ENCODE assay signal across 8 mouse cellular contexts in the genomic region with DNA sequence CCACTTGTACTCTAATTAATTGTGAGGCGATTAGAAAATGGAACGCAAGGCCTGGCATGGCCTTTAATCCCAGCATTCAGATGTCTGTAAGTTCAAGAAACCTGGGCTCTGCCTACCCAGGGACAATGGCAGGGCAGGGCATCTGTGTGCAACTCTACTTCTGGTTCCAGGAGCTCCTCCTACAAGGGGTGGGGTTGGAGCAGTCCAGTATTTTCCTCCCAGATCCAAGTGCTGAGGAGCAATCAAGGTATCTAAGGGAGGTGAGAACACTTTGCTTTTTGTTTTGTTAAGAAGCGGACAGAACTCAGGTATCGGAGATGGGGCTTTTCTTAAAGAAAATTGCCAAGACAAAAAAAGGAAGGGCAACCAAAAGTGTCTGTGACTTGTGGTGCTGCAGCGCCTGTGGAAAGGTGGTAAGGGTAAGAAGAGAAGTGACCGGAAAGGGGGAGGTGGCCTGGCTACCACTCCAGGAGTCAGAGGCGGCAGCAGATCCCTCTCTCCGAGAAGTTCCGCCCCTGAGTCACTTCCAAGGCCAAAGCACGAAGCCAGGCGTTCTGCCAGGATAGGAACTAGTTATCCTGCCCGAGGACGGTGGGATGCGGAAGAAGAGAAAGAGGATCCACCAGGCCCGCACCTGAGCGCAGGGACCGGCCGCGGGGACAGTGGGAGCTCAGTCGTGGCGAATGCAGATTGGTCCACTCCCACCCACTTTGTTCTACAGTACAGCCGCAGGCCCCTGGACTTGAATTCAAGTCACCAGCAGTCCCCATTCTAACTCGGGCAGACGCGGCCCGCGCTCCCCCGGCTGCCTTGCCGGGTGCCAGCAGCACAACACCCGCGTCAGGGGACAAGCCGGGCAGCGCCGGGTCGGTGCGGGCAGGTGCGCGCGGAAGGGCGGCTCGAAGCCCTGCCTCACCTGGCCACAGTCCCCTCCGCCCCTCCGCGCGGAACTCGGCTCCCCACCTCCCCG. TPM values are rescaled to one million over a fixed set of nuclear protein-coding genes. Genes with fewer than 3 reads are reported as not detected.
DNase-seq lines count a peak whose midpoint lies in the region; ATAC-seq and TF ChIP-seq lines count a peak whose summit lies in the region.

No protein-coding gene starts in this region.

- no peak for TF ChIP-seq CTCF in kidney, adult 2 months (conservative IDR thresholded peaks at IDR 0.05; ENCODE audit: insufficient read depth, insufficient read length, low read depth, low read length)
- no peak for TF ChIP-seq CTCF in lung, postnatal 0 days (IDR thresholded peaks at IDR 0.05)

- DNase-seq in gastrocnemius, adult 18-20 months (ENCODE audit: low spot score) = peak; percentile 54
- DNase-seq in gastrocnemius, adult 8-10 months (ENCODE audit: low spot score in 2 of 2) = no peak
- peak; percentile 28 to 29 for DNase-seq in gastrocnemius, postnatal 4 days (ENCODE audit: low spot score in 2 of 2)
- DNase-seq in kidney, adult 2 months = peak; percentile 60
- peak; percentile 91 for DNase-seq in lung, postnatal 0 days (ENCODE audit: low spot score)
- DNase-seq in right cerebral cortex, postnatal 25 days = peak; percentile 38
- DNase-seq in spleen, postnatal 36 days (ENCODE audit: low spot score in 2 of 2) = no peak

- TF ChIP-seq EP300 in lung, postnatal 0 days (IDR thresholded peaks at IDR 0.05) = peak; percentile 50; the same call in 1 of the 2 replicates

- peaks cover 3% of the 10 kb centered on the region; the same call in 1 of the 2 replicates for H3K4me1 ChIP-seq in brown adipose tissue, adult 24 weeks (ENCODE audit: control insufficient read depth, insufficient read depth, insufficient read length, low read length)
- peaks cover 8% of the 10 kb centered on the region for H3K4me1 ChIP-seq in kidney, adult 2 months (ENCODE audit: control insufficient read depth, insufficient read depth, low read length)
- H3K4me1 ChIP-seq in lung, postnatal 0 days (ENCODE audit: insufficient read depth, low read depth, low read length) = peaks cover 22% of the 10 kb centered on the region; the same call in 1 of the 2 replicates

- H3K4me2 ChIP-seq in lung, postnatal 0 days (replicated peaks; ENCODE audit: low read depth, low read length) = peak overlapping the region; percentile 90

- peak overlapping the region; percentile 65 for H3K9ac ChIP-seq in lung, postnatal 0 days (replicated peaks; ENCODE audit: low read depth)

- peak overlapping the region; percentile 68 for H3K4me3 ChIP-seq in brown adipose tissue, adult 24 weeks (ENCODE audit: insufficient read depth, low read depth, low read length)
- H3K4me3 ChIP-seq in kidney, adult 2 months (ENCODE audit: insufficient read depth, low read depth, low read length) = peak overlapping the region; percentile 66
- peak overlapping the region; percentile 65 for H3K4me3 ChIP-seq in lung, postnatal 0 days (ENCODE audit: low read depth, low read length)

- no peak for TF ChIP-seq POLR2A in kidney, adult 2 months (IDR thresholded peaks at IDR 0.05; ENCODE audit: low read depth, low read length)

- H3K9me3 ChIP-seq in lung, postnatal 0 days (ENCODE audit: low read length) = no peaks in the 10 kb centered on the region

- H3K27ac ChIP-seq in brown adipose tissue, adult 24 weeks (replicated peaks; ENCODE audit: low read depth, low read length) = peak overlapping the region; percentile 98
- peak overlapping the region; percentile 68 for H3K27ac ChIP-seq in kidney, adult 2 months (ENCODE audit: insufficient read depth, low read depth, low read length)
- peak overlapping the region; percentile 96 for H3K27ac ChIP-seq in lung, postnatal 0 days (ENCODE audit: low read length)

- 4% methylated on average over 47 of the region's 47 CpGs for WGBS in kidney, adult 2 months
- 5% methylated on average over 35 of the region's 47 CpGs for WGBS in lung, postnatal 0 days

- no peaks in the 10 kb centered on the region for H3K36me3 ChIP-seq in kidney, adult 2 months (ENCODE audit: control insufficient read depth, insufficient read depth, low read length)
- H3K36me3 ChIP-seq in lung, postnatal 0 days (ENCODE audit: insufficient read depth, low read length) = no peaks in the 10 kb centered on the region

- ATAC-seq in lung, postnatal 0 days = peak; percentile 65

- no peaks in the 10 kb centered on the region for H3K27me3 ChIP-seq in kidney, adult 2 months (replicated peaks; ENCODE audit: control insufficient read depth, insufficient read depth, low read length)
- H3K27me3 ChIP-seq in lung, postnatal 0 days (replicated peaks; ENCODE audit: insufficient read depth, low read length) = no peaks in the 10 kb centered on the region

RNA-seq across cellular contexts. Expression of gene Cyb561, which starts 9.7 kb away (rescaled TPM):
- 1 to 10 TPM; 3.0 to 3.4 TPM for total RNA-seq in gastrocnemius, adult 18-20 months (2021)
- 1 to 10 TPM; 2.8 to 5.2 (median 3.8) TPM for total RNA-seq in gastrocnemius, adult 8-10 months (2022)
- polyA plus RNA-seq in brown adipose tissue, adult 24 weeks (2012; ENCODE audit: insufficient read depth, insufficient read length, missing spikeins) = 1.1 and 2.3 TPM in 2 replicates
- 1 to 10 TPM; 4.9 to 5.0 TPM for total RNA-seq in gastrocnemius, postnatal 4 days (2021)
- 31.1 and 32.2 TPM in 2 replicates for polyA plus RNA-seq in kidney, adult 2 months (2012; rRNA removed)
- polyA plus RNA-seq in lung, postnatal 0 days (2015; fragmentation: Nextera tagmentation; extraction: Ambion mirVana) = 70.5 and 72.2 TPM in 2 replicates

RNA-seq across cellular contexts. Expression of gene Ace, which starts 24.3 kb away (rescaled TPM):
- total RNA-seq in gastrocnemius, adult 18-20 months (2021) = 10 to 100 TPM; 19.5 to 19.7 TPM
- 10 to 100 TPM in 3 of 4 experiments, 1 to 10 TPM in 1; 9.4 to 21.2 (median 13.4) TPM for total RNA-seq in gastrocnemius, adult 8-10 months (2022)
- 13.6 and 14.6 TPM in 2 replicates for polyA plus RNA-seq in brown adipose tissue, adult 24 weeks (2012; ENCODE audit: insufficient read depth, insufficient read length, missing spikeins)
- 10 to 100 TPM; 23.0 to 35.7 TPM for total RNA-seq in gastrocnemius, postnatal 4 days (2021)
- polyA plus RNA-seq in kidney, adult 2 months (2012; rRNA removed) = 68.0 and 132 TPM in 2 replicates
- polyA plus RNA-seq in lung, postnatal 0 days (2015; fragmentation: Nextera tagmentation; extraction: Ambion mirVana) = 73.6 and 74.6 TPM in 2 replicates

RNA-seq across cellular contexts. Expression of gene Ace3, which starts 51.1 kb away (rescaled TPM):
- not detected for total RNA-seq in gastrocnemius, adult 18-20 months (2021)
- total RNA-seq in gastrocnemius, adult 8-10 months (2022) = not detected
- polyA plus RNA-seq in brown adipose tissue, adult 24 weeks (2012; ENCODE audit: insufficient read depth, insufficient read length, missing spikeins) = not detected in 2 replicates
- total RNA-seq in gastrocnemius, postnatal 4 days (2021) = not detected
- 0.06 and 0.07 TPM in 2 replicates for polyA plus RNA-seq in kidney, adult 2 months (2012; rRNA removed)
- 2.0 and 2.1 TPM in 2 replicates for polyA plus RNA-seq in lung, postnatal 0 days (2015; fragmentation: Nextera tagmentation; extraction: Ambion mirVana)

Comparison
In these comparisons a context has a peak if more than half of its experiments do, and no peak if none do; other contexts are left out.
1. DNase-seq: peak in gastrocnemius, adult 18-20 months (single experiment), gastrocnemius, postnatal 4 days (2 of 2), kidney, adult 2 months (single experiment), lung, postnatal 0 days (single experiment) and right cerebral cortex, postnatal 25 days (single experiment); none in gastrocnemius, adult 8-10 months (0 of 2) and spleen, postnatal 36 days (0 of 2).
2. Peak in every context shown above with its lines, with median percentiles within 50 percentile points of each other: H3K27ac ChIP-seq and H3K4me3 ChIP-seq.